Mouse (Mus musculus): ENCODE data around the gene Gm7534.
A peak's percentile ranks its signal among the peaks of the same experiment; 100 is the strongest.
"Not testable (repeated sequence)": the region's sequence is repeated elsewhere in the genome, so short reads cannot be mapped to it uniquely, and the experiment has no call there.

Gm7534 gene

DNA sequence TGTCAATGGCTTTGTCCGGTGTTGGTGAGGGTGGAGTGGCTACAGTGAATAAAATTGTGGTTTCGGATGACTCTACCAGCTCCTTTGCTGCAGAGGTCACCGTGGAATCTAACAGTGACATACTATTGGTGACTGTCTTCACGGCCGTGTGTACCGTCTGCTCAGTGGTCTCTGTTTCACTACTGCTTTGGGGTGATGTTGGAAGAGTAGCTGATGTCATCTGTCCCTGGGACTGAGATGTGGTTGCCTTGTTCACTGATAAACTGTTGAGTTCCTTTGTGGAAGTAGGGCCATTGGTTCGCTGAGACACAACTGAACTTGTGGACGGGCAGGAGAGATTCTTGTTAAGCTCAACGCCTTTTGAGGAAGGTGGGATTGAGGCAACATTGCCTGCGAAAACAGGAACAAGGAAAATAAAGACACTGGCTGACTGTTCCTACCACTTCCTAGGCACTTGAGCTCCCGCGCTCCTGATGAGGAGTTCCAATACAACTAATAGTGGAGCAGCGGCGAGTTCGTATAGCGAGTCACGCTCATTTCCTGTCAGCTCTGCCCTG lies 614 bp upstream of the Gm7534 start:
- DNase-seq (ENCODE audit: low spot score), result no peak

DNA sequence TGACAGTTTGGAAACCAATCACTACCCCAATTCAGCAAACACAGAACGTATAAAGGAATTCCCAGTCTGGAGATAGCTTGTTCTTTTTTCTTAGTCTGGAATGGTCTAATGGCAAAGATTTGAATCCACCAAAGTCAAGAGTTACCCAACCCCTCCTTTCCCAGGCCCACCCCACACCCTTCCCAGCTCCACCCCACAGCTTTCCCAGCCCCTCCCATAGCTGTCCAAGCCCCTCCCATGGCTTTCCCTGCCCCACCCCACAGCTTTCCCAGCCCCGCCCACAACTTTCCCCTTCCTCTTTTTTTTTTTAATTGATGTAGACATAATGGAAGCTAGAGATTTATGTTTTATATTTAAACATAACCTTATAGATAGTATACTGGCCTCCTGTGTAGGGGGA lies 3.4 kb downstream of the Gm7534 start:
- DNase-seq (ENCODE audit: low spot score), result no peak

DNA sequence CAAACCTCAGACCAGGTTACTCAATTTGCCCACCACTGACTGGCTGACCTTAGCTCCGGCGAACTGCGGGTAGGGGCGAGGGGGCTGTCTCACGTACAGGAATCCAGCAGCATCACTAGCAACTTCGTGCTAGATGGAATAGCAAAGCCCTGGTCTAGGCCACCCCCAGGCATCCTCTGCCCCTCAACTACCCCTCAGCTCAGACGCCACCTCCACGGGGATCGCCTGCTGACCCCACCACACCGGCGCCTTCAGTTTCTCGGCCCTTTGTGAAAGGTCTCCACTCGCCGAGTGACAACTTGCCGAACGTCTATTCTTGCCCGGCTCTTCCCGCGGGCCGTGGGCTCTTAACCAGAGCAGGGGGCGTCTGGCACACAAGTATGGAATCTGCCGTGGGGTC lies 16.5 kb downstream of the Gm7534 start:
- DNase-seq (ENCODE audit: low spot score), result no peak

DNA sequence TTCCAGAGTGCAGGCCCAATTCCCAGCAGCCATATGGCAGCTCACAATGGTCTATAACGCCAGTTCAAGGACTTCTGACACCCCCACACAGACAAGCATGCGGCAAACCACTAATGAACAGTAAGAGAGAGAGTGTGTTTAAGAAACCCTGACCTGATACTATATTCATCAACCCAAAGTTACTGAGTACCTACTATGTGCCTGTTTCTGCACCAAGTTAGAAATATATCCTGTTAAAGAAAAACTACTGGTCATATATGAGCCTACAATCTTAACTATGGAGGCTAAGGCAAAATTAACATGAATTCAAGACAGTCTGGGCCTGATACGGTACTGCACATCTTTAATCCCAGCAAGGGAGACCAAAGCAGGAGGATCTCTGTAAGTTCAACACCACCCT lies 17.2 kb downstream of the Gm7534 start:
- no peak for DNase-seq (ENCODE audit: low spot score)

DNA sequence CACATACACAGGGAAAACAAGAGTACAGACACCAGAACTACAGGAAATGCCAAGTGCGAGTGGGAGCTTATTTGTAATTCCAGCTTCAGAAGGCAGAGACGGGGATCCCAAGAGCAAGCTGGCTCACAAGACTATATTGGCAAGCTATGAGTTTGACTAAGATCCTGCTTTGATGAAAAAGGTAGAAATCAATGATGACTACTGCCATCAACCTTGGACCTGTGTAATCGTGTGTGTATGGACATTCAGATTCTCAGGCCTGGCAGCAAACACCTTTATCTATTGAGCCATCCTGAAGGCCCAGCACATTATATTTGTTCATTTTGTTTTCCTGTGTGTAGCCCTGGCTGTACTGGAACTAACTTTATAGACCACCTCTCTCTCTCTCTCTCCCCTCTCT lies 19.1 kb downstream of the Gm7534 start:
- no peak for DNase-seq (ENCODE audit: low spot score)

DNA sequence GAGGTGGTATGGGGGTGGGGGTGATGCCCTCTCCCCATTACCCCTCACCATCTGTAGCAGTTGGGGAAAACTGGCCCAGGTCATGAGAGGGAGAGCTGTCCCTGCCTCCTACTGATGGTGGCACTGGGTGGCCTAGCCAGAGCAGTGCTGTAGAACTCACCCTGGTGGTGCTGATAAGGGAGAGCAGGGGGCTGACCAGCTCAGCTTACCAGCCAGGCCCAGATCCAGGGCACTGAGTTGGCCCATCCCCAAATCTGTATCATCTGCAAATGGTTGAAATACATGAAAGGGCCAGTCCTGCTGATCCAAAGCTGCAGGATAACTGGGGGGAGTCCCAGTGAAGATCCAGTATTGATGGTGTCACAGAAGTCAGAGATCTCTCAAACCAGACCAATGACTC lies 21.0 kb downstream of the Gm7534 start:
- DNase-seq (ENCODE audit: low spot score), result no peak

DNA sequence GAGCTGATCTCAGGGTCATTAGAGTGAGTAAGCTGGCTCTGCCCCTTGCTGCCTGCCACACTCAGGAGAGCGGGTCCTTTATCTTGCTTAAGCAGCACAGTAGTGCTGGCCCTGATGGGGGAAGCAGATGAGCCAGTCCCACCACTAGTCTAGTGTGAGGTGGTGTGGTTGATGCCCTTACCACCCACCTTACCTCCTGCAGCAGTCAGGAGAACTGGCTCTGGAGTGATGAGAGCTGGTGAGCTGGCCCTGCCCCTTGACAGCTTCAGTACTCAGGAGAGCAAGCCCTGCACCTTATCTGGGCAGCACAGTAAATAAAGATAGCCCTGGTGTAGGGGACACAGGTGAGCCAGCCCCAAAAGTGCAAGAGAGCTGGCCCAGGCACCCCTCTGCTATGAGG lies 21.7 kb downstream of the Gm7534 start:
- no peak for DNase-seq (ENCODE audit: low spot score)

DNA sequence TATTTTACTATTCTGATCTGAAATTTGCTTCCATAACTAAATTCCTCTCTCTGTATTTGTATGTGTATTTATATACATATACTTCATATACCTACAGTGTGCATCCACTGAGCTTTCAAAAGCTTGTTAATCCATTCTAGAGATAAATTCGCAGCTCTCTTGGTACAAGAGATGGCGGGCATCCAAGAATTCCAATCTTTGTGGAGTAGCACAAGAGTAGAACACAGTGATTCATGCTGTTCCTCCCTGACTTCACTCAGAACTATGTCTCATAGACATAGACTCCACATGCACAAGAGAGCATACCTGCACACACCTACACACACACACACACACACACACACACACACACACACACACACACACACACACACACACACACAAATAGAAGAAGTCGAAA lies 30.4 kb downstream of the Gm7534 start:
- no peak for DNase-seq (ENCODE audit: low spot score)

DNA sequence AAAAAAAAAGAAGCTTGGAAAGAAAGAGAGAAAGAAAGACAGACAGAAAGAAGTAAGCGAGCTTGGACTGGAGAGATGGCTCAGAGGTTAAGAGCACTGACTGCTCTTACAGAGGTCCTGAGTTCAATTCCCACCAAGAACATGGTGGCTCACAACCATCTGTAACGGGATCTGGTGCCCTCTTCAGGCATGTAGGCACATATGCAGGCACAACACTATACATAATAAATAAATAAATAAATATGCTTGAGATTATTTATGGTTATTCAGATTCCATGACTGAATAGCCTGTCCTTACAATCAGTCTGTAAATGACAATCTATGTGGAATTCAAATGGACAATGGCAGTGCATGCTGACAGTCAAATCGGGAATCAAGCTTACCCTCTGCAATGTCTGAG lies 35.9 kb downstream of the Gm7534 start:
- no peak for DNase-seq (ENCODE audit: low spot score)

DNA sequence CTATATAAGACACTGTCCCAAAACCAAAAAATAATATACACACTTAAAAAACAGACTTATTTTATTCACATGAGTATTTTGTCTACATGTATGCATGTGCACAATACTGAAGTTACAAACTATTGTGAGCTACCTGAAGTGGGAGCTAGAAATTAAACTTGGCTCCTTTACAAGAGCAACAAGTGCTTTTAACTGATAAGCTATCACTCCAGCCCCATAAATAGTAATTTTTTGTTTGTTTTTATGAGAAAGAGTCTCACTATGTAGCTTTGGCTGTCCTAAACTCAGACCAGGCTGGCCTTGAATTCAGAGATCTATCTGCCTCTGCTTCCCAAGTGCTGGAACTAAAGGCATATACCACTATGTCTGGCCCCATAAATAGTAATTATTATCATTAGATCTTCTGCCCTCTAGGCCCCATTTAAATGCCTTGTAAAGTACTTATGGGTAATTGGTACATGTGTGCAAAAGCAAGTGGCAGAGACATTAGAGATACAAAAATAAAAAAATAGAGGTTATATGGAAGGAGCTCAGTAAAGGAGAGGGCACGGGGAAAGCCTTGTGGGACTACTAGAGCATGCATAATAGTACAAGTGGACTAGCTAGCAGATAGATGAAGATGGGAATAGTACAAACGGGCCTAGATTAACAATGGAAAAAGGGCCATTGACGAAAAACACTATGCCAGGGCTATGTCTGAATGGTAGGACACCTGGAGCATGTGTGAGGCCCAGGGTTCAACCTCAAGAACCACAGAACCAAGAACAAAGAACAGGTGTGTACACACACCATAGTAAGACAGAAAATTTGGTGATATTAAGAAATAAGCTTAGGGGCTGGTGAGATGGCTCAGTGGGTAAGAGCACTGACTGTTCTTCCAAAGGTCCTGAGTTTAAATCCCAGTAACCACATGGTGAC lies 37.0 kb downstream of the Gm7534 start:
- DNase-seq (ENCODE audit: low spot score), result no peak

DNA sequence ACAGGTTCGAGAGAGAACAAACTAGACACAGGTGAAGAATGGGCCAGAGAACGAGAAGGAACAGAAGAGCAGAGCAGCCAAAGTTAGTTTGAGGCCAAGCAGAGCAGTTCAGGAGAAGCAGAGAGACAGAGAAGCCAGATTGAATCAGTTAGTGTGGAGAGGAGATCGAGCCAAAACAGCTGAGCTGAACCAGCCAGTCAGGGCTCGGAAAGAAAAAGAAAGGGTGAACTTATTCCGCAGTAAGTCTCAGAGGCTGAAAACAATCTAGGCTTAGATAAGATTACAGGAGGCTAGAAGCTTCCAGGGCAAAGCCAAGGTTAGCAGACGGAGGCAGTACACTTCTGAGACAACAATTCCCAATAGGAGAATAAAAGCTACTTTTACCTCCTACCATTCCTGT lies 37.8 kb downstream of the Gm7534 start:
- no peak for DNase-seq (ENCODE audit: low spot score)

DNA sequence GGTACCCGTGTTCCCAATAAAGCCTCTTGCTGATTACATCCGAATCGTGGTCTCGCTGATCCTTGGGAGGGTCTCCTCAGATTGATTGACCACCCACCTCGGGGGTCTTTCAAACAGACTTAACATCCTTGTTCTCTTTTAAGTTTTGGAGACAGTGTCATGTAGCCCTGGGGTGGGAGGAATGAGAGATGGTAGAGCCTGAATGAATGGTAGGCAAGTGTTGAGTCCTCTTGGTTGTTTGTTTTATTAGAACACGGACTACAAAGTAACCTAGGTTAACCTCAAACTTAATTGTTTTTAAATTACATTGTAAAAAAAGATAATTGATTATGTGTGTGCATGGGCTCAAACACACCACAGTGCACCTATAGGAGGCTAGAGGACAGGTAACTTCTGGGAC lies 38.2 kb downstream of the Gm7534 start:
- no peak for DNase-seq (ENCODE audit: low spot score)

DNA sequence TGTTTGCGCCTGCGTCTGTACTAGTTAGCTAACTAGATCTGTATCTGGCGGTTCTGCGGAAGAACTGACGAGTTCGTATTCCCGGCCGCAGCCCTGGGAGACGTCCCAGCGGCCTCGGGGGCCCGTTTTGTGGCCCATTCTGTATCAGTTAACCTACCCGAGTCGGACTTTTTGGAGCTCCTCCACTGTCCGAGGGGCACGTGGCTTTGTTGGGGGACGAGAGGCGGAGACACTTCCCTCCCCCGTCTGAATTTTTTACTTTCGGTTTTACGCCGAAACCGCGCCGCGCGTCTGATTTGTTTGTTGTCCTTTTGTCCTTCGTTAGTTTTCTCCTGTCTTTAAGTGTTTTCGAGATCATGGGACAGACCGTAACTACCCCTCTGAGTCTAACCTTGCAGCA lies 42.7 kb downstream of the Gm7534 start:
- peak; percentile 51 for DNase-seq (ENCODE audit: low spot score)

DNA sequence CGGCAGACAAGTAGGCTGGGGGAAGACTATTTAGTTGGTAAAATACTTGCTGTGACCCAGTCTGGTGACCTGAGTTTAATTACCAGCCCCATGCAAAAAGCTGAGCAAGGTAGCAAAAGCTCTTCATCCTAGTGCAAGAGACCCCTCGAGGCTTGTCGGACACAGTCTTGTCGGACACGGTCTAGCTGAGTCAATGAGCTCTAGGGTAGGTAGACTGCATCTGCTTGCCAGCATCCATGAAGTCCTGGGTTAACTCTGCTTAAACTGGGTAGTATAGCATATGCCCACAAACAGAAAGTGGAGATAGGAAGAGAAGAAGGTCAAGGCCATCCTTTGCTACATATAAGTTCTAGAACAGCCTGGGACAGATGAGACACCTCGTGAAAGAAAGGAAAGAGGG lies 44.0 kb downstream of the Gm7534 start:
- DNase-seq (ENCODE audit: low spot score), result no peak

DNA sequence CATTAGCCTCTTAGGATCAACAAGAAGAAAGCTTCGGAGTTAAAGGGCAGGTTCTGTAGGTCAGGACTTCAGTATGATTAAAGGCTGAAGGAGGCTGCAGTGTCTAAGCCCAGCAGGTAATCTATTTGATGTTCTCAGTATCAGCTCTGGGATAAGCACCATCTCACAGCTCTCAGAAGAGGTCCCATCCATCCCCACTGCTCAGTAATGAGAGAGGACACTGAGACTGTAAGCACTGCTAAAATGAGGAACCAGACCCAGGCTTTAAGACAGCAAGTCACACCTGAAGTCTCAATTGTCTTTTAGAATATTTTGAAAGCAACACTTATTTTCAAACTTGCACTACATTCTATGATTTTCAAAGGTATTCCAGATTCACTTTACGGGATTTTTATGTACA lies 45.2 kb downstream of the Gm7534 start:
- DNase-seq (ENCODE audit: low spot score), result no peak

DNA sequence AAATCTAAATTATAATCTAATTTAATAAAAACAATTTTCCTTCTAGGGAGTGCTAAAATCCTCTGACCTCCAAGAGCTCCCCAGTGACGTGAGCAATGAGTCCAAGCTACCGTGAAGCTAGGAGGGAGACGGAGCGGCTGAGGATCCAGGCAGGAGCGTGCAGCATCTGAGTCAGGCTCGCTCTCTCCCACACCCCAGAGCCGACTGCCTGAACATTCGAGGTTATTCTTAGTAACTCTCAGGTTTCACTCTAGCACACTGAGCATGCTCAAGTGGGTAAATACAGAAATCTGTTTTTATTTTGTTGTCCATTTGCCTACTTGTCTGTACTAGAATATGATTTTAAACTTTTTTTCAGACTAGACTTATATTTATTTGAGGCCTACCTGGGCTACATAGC lies 46.1 kb downstream of the Gm7534 start:
- DNase-seq (ENCODE audit: low spot score), result peak; percentile 32

DNA sequence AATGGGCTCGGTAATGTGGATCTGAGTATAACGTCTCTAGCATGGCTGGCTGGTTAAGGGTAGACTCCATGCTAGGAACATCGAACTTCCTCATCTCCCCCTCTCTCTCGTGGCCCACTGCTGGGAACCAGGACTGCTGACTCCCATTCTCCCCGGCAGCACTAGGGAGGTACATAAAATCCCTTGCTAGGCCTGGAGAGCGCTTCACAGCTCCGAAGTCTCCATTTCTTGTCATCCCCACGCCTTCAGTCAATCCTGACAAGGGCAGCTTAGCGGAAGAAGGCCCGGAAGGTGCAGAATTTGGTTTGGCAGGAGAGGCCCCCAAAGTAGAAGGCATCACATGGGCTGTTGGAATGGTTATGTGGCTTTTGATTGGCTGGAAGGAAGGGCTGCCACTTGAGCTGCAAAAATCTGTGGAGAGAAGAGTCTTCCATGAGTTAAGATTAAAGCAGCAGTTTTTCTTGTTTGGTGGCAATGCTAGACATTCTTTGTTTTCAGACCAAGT lies 46.8 kb downstream of the Gm7534 start:
- no peak for DNase-seq (ENCODE audit: low spot score)

DNA sequence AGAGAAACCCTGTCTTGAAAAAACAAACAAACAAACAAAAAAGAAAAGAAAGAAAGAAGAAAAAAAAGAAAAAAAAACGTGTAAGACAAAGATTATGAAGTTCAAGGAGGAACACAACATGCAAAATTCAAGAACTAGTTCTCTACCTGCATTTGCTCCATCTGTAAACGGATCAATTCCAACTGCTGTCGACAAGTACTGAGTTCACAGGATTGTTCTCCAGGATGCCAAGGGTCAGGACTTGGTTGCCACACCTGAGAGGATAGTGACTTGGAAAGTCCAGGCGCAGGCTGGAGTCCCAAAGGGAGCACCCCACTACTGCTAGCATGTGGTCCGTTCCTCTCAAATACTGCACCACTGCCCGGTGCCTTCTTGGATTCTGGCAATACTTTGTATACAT lies 47.3 kb downstream of the Gm7534 start:
- no peak for DNase-seq (ENCODE audit: low spot score)

DNA sequence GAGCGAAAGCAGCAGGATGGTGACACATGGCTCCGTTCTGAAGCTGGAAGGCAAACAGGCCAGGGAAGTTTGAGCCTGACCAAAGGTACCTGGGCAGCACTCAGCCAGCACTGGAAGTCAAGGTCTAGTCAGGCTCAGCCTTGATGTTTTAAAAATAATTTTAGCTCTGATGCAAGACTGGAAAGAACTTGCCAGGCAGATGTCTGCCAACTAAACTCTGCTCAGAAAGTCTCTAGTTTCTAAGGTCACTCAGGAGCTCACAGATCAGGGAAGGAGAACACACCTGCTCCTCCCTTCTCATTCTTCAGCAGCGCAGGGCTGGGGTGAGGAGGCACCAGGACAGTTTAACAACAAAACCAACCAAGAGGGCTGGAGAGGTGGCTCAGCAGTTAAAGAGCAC lies 48.5 kb downstream of the Gm7534 start:
- DNase-seq (ENCODE audit: low spot score), result no peak

DNA sequence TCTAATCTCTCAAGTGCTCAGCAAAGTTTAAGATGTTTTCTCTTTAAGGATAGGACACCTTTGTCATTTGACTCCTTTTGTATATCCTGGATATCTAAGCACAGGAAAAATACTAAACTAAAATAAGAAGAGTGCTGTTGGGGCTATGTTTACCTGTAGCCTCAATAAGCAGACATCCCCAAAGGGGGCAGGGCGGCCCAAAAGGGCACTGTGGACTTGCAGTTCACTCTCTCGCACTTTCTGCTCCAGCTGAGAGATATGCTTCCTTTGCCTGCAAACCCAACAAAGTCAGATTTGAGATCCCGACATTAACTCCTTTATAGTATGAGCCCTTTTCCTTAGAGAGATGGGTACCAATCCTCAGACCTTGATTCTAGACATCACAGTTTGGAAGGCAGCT lies 49.1 kb downstream of the Gm7534 start:
- DNase-seq (ENCODE audit: low spot score), result no peak

DNA sequence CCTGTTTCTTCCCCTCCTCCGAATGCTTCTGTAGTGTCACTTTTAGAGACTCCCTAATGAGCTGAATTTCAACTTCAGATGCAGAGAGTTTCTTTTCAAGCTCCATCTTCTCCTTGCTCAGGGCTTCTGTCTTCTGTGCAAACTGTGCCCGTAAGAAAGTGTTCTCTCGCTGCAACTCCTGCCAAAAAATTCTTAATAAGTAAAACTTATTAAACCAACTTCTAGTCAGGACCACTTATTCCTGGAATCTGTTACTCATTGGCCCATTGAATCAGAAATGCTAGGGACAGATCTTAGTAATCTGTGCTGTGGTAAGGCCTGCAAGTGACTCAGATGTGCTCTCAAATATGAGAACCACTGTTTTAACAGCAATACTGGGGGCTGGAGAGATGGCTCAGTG lies 50.7 kb downstream of the Gm7534 start:
- DNase-seq (ENCODE audit: low spot score), result no peak

DNA sequence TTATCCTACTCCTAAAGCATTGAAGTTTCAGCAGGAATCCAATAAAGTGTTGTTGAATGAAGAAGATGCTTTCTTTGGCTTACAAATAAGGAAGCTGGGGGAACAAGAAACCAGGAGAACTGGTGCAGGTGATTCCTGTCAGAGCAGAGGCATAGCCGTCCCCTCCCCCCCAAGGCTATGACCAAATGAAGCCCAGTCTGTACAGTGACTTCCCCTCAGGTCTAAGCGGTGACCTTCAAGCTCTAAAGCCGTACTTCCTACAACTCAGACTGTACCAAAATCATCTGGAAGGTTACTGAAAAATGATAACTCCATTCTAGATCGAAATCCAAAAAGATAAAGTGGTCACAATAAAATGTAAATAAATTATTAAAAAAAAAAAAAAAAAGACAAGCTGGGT lies 53.4 kb downstream of the Gm7534 start:
- no peak for DNase-seq (ENCODE audit: low spot score)

DNA sequence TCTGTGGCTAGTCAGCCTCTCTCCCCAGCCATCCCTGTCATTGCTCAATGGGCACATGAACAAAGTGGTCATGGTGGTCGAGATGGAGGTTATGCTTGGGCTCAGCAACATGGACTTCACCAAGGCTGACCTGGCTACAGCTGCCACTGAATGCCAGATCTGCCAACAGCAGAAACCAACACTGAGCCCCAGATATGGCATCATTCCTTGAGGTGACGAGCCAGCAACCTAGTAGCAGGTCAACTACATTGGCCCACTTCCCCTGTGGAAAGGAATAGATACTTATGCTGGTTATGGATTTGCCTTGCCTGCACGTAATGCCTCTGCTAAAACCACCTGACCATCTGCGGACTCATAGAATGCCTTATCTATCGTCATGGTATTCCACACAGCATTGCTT lies 58.5 kb downstream of the Gm7534 start:
- DNase-seq (ENCODE audit: low spot score), result not testable (repeated sequence)
